In genomic region chr10:81559163-81559626, GRCm38 (mm10) we compare ENCODE assay signal across 8 mouse cellular contexts. TPM values are rescaled to one million over a fixed set of nuclear protein-coding genes. Genes with fewer than 3 reads are reported as not detected.
DNase-seq lines count a peak whose midpoint lies in the region; ATAC-seq lines count a peak whose summit lies in the region.

Gene Aes, plus strand, starts transcription at chr10:81559488.

- peak within 1 kb of the TSS; percentile 87 for H3K4me2 ChIP-seq in intestine, embryonic 15.5 days (replicated peaks)
- peak within 1 kb of the TSS; percentile 97 for H3K4me2 ChIP-seq in limb, embryonic 11.5 days (ENCODE audit: low read depth, severe bottlenecking)
- peak within 1 kb of the TSS; percentile 83 for H3K4me2 ChIP-seq in midbrain, embryonic 12.5 days (replicated peaks)

- peak within 1 kb of the TSS; percentile 98 for H3K9ac ChIP-seq in intestine, embryonic 15.5 days
- peak within 1 kb of the TSS; percentile 90 for H3K9ac ChIP-seq in limb, embryonic 11.5 days (ENCODE audit: low read length)
- peak within 1 kb of the TSS; percentile 100 for H3K9ac ChIP-seq in midbrain, embryonic 12.5 days (replicated peaks)

- peak within 1 kb of the TSS; percentile 95 for H3K27ac ChIP-seq in intestine, embryonic 15.5 days
- H3K27ac ChIP-seq in limb, embryonic 11.5 days (replicated peaks; ENCODE audit: low read depth, low read length) = peak within 1 kb of the TSS; percentile 68
- peak within 1 kb of the TSS; percentile 92 for H3K27ac ChIP-seq in midbrain, embryonic 12.5 days (replicated peaks)

- no peaks in the 10 kb centered on the region for H3K9me3 ChIP-seq in intestine, embryonic 15.5 days
- no peaks in the 10 kb centered on the region for H3K9me3 ChIP-seq in limb, embryonic 11.5 days (ENCODE audit: control insufficient read depth, low read length)
- H3K9me3 ChIP-seq in midbrain, embryonic 12.5 days = no peaks in the 10 kb centered on the region

- ATAC-seq in intestine, embryonic 15.5 days = peak; percentile 81
- peak; percentile 13; the same call in 1 of the 2 replicates for ATAC-seq in limb, embryonic 11.5 days (ENCODE audit: insufficient number of reproducible peaks, low FRiP score, low TSS enrichment, low read depth)
- peak; percentile 62 for ATAC-seq in midbrain, embryonic 12.5 days (ENCODE audit: low FRiP score, low read depth)

- peak within 1 kb of the TSS; percentile 91 for H3K4me3 ChIP-seq in intestine, embryonic 15.5 days (replicated peaks)
- H3K4me3 ChIP-seq in limb, embryonic 11.5 days (ENCODE audit: low read depth, low read length) = peak within 1 kb of the TSS; percentile 95
- H3K4me3 ChIP-seq in midbrain, embryonic 12.5 days = peak within 1 kb of the TSS; percentile 92

- H3K36me3 ChIP-seq in intestine, embryonic 15.5 days = peaks cover 3% of the 10 kb centered on the region; the same call in 1 of the 2 replicates
- H3K36me3 ChIP-seq in limb, embryonic 11.5 days (ENCODE audit: control insufficient read depth, insufficient read depth, low read length) = peaks cover 5% of the 10 kb centered on the region
- peaks cover 13% of the 10 kb centered on the region; the same call in 1 of the 2 replicates for H3K36me3 ChIP-seq in midbrain, embryonic 12.5 days

- no peaks in the 10 kb centered on the region for H3K27me3 ChIP-seq in intestine, embryonic 15.5 days (replicated peaks)
- H3K27me3 ChIP-seq in limb, embryonic 11.5 days (ENCODE audit: control insufficient read depth, insufficient read depth, low read length) = no peaks in the 10 kb centered on the region
- H3K27me3 ChIP-seq in midbrain, embryonic 12.5 days = peaks cover 22% of the 10 kb centered on the region

- peaks cover 35% of the 10 kb centered on the region for H3K4me1 ChIP-seq in intestine, embryonic 15.5 days (replicated peaks)
- H3K4me1 ChIP-seq in limb, embryonic 11.5 days (ENCODE audit: control insufficient read depth, insufficient read depth, low read length) = peaks cover 28% of the 10 kb centered on the region
- H3K4me1 ChIP-seq in midbrain, embryonic 12.5 days = peaks cover 42% of the 10 kb centered on the region

- WGBS in intestine, embryonic 15.5 days = under 1% methylated on average over 51 of the region's 53 CpGs
- under 1% methylated on average over 30 of the region's 53 CpGs for WGBS in limb, embryonic 11.5 days
- 4% methylated on average over 31 of the region's 53 CpGs for WGBS in midbrain, embryonic 12.5 days

- DNase-seq in embryo, embryonic 10 days (ENCODE audit: low spot score) = peak; percentile 31
- DNase-seq in embryo, embryonic 9.5 days (ENCODE audit: extremely low spot score) = no peak
- DNase-seq in embryo, embryonic 10.5 days (ENCODE audit: low spot score) = peak; percentile 40
- DNase-seq in gonadal fat pad, adult 2 months (ENCODE audit: low read depth) = no peak
- peak; percentile 65 for DNase-seq in limb, embryonic 11.5 days (ENCODE audit: low spot score)
- peak; percentile 62 to 67 for DNase-seq in spleen, postnatal 14 days (ENCODE audit: low spot score in 2 of 2)

RNA-seq across cellular contexts. Expression of gene Aes, which starts in this region (rescaled TPM):
- 651 and 877 TPM in 2 replicates for polyA plus RNA-seq in gonadal fat pad, adult 2 months (2012; rRNA removed)
- polyA plus RNA-seq in intestine, embryonic 15.5 days (2015; fragmentation: Nextera tagmentation; extraction: Ambion mirVana) = 743 and 808 TPM in 2 replicates
- 259 and 343 TPM in 2 replicates for polyA plus RNA-seq in limb, embryonic 11.5 days (2014; fragmentation: Nextera tagmentation; extraction: Ambion mirVana)
- polyA plus RNA-seq in midbrain, embryonic 12.5 days (2016; fragmentation: Nextera tagmentation; extraction: Ambion mirVana) = 524 and 532 TPM in 2 replicates

Comparison
In these comparisons a context has a peak if more than half of its experiments do, and no peak if none do; other contexts are left out.
1. DNase-seq: peak in embryo, embryonic 10 days (single experiment), embryo, embryonic 10.5 days (single experiment), limb, embryonic 11.5 days (single experiment) and spleen, postnatal 14 days (2 of 2); none in embryo, embryonic 9.5 days (single experiment) and gonadal fat pad, adult 2 months (single experiment).
2. ATAC-seq: peak in every context shown above with its lines; median percentile 81 in intestine, embryonic 15.5 days; 62 in midbrain, embryonic 12.5 days; 13 in limb, embryonic 11.5 days.
3. Peak in every context shown above with its lines, with median percentiles within 50 percentile points of each other: H3K27ac ChIP-seq, H3K4me2 ChIP-seq, H3K4me3 ChIP-seq and H3K9ac ChIP-seq.